Mouse (Mus musculus) E14TG2a.4 (cell line): ENCODE measurements around the gene Sh3bgrl3.

Source experiments
- CTCF ChIP-seq: conservative IDR thresholded peaks from 2 replicates; pipeline ENCODE4 v1.5.1; 2014; ENCODE audit warnings: low read length
- NANOG ChIP-seq: IDR thresholded peaks from 2 replicates; pipeline ENCODE4 v1.6.1; 2014; ENCODE audit warnings: borderline replicate concordance, low read length, mixed read lengths

GRCm38 (mm10) chr4:134127121-134127455 lies 1.5 kb downstream of the Sh3bgrl3 start:
- no peak for TF ChIP-seq CTCF
- no peak for TF ChIP-seq NANOG
